Mouse (Mus musculus) spleen, postnatal 10 days (tissue): Measurements from ENCODE around the gene Aup1.

Source experiments
- DNase-seq, 2 experiments: peaks; one replicate each; pipeline ENCODE4 v3.0.0; 2021 to 2022; ENCODE audit warnings: low spot score in 2 of 2

Gene Aup1

DNA sequence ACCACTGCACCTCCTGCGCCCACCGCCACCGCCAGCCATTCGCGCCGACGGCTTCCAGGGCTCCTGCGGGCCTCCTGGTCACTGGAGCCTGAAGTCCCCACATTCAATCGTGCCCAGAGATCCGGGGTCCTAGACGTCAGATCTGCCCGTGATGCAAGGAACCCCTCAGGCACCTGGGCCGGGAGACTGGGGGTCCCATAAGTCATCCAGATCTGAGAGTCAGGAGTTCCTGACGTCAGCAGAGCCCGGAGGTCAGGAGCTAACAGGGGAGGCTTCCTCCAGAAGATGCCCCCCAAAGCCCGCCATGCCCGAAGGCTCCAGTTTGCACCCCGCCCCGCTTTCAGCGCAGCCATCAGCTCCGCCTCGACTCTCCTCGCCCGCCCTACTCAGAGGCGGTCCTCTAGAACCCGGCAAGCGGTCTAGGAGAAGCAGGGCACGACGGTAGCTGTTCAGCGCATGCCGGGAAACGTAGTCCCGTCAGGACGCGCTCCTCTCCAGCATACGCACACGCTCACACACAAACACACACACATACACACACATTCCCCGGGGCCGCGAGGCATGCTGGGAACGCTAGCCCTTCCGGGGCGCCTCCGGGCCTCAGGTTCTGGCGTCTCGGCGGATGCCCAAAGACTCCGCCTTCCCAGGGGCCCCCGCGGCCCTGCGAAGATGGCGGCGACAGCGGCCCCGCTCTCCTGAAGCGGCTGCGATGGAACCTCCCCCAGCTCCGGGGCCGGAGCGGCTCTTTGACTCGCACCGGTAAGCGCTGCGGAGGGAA is at the start of gene Aup1:
TSS of gene Aup1 (plus strand) at position 448 of the 778 bp plus-strand sequence.
- DNase-seq: peak; percentile 96 to 98

DNA sequence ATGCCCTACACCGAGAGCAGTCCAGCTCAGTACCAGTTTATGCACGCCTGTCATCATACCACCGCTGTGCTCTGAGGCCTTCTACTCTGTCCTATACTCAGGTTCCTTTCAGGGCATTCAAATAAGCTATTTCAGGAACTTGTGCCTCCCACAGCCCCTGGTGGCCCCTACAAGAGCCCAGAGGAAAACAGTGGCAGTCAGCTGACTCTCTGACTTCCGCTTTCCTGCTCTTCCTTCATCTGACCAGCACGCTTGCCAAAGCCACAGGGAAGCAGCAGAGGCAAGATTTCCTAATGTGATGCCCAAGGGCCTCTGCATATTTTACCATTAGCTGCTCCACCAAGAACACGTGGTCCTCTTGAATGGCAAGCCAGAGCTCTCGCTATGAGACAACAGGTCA is 49.4 kb upstream of the Aup1 start:
- DNase-seq: peak; percentile 35 to 58

DNA sequence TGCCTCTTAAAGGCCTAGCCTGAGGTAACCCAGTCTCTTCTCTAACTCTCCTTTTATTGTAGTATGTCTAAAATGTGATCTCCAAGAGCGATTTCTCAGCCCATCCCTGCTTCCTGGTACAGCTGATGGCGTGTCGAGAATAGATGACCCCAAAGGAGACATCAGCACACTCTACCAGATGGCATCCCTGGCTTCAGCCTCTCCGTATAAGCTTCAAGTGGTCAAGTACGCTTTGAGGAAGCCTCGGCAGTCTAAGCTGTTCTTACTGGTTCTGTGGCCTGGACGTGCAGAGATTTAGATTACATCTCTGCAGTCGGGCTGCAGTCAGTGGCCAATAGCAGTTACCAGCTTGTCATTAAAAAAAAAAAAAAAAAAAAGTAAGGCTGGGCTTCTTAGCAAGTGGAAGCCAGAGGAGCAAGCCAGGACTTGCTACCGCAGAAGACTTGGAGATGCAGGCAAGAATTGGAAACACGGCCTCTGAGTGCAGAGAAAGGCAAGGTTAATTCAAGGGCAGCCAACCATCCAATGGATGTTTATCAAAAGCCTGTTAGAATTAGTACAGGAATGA is 48.8 kb upstream of the Aup1 start:
- no peak for DNase-seq

DNA sequence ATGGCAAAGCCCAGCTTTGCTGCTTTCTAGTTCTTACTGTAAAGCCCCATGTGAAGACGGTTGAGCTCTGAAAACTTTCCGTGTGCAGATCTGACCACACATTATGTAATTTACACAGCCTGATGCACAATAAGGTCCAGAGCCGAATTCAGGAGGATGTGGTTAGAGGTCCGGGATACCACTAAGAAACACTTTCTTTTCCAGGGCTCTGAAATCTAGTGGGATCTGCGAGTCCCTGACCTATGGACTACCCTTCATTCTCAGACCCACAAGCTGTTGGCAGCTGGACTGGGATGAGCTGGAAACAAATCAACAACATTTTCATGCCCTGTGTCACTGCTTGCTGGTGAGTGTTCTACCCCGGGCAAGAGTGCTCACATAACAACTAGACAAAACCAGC is 48.2 kb upstream of the Aup1 start:
- peak in 1 of 2 experiments; percentile 7 for DNase-seq

DNA sequence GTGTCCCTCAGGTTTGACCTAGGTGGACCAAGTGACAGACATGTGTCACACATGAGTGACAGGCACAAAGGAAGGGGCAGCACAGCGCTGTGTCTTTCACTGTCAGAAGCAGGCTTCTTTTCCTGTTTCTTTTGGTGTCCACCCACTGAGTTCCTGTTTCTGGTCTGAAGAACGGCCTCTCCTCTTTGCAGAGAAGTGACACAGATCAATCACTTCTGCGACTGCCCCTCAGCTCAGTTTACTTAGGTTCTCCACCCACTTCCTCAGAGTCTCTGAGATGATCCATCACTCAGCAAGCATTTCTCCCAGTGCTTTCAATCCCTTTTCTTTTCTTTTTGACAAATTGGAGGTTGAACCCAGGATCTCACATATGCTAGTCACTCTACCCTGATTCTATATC is 45.7 kb upstream of the Aup1 start:
- DNase-seq: peak in 1 of 2 experiments; percentile 21

DNA sequence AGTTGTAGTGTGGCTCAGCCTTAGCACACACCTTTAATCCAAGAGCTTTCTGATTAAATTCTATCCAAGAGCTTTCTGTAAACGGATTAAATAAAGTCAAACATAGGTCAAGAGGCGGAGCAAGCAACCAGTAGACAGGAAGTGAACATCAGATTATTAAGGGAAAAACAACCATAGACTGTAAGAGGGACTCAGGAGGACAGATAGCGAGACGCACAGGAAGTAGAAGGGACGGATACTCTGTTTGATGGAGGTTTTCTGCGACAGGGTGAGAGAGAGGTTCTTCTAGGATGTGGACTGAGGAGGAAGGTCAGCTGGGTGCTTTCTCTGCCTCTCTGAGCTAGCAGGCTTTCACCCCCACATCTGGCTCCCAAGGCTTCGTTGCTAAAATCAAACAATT is 44.3 kb upstream of the Aup1 start:
- DNase-seq: peak in 1 of 2 experiments; percentile 32

DNA sequence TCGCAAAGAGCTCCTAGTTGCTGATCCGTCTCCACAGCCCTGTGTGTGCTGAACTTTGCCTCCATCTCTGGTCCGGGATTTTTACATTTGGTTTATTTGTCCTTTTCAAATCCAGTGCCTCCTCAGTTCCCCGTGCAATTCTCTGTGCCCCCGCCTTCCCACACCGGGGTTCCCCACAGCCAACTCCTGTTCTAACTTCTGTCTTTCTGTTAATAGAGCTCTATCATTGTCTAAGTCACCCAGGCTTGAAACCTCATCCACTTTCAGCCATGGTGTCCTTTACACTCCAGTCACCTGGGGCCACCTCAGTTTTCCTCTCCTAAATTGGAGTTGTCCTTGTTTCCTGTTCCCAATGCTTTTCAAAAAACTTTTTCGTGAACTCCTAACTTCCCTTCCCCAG is 43.1 kb upstream of the Aup1 start:
- peak in 1 of 2 experiments; percentile 33 for DNase-seq

DNA sequence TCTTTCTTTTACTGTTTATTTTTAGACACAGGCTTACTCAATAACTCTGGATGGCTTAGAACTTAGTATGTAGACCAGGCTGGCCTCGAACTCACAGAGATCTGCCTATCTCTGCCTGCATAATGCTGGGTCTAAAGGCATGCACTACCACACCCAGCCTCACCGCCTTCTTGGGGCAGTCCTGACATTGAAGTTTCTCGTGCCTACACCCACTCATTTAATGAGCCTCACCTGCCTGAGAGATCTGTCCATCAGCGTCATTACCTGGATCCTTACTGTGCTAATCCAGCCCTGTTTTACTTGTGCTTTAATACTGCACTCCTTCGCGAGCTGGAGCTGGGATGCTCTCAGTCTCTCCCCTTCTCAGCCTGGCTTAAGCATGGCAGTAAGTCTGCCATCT is 42.6 kb upstream of the Aup1 start:
- peak in 1 of 2 experiments; percentile 29 for DNase-seq

DNA sequence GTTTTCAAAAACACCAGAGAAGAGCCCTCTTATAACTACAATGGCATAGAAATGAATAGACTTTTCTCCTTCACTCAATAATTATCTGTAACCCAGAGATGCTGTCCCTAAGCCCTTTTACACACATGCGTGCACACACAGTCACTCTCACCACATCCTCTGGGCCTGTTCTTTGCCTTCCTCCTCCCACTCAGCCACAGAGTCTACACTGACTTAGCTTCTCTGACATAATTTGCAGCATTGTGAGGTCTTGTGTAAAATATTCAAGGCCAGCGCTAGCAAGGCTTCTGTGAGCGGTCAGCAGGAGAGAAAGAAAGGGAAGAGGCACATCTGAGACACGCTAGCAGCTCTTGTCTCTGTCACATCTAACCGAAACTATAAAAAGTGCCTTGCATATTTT is 40.9 kb upstream of the Aup1 start:
- peak in 1 of 2 experiments; percentile 53 for DNase-seq

DNA sequence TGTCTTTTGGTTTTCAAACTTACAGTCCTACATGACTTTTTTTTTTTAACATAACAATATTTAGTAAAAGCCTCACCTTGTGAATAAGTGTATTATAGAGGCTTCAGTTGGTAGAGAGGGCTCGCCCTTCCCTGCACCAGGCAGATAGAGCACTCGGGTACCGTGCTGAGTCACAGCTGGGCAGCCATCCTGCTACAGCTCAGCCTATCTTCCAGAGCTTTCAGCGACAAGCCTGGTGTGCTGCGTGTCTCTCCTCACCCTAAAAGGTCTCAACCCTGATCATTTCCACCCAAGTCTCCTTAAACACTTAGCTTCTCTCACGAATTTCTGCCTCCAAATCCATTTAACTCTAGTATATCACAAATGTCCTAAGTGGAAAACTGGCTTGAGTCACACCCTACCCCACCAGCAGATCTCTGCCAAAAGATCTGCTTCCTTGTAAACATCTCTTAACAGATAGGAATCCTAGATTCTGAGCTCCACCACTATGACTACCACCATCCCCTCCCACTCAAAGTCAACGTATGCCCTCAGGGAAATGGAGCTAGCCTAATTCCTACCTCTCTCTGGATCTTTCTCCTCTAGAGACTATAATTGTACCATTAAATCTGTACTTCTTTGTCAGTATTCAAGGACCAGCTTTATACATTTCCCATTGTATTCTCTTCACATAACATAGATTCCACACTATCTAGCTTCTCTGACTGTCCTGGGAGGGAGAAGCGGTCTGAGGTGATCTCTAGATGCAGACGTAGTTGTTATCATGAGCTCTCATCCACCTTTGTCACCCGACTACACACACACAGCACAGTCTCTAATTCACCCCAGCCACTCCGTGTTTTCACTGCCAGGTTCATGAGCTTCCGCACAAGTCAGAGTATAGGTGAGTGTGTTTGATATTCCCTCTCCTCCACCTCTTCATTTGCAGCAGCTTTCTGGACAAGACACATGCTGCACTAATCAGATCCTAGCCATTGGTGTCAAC is 39.5 kb upstream of the Aup1 start:
- peak in 1 of 2 experiments; percentile 83 for DNase-seq

DNA sequence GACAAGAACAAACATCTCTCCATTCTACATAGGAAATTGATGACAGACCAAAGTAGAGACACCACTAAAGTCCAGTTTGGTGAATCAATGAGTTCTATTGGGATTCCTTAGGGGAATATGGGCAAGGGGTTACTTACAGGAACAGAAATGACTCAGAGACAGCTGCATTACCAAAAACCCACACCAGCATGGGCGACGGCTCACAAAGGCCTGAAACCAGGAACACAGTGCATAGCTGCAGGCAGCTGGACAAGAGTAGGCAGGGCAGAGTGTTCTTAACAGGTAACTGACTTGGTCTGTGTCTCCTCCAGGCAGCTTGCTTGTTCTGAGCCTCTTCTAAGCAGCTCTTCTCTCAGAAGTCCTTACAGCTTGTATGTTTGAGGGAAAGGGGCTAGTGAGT is 38.6 kb upstream of the Aup1 start:
- DNase-seq: no peak

DNA sequence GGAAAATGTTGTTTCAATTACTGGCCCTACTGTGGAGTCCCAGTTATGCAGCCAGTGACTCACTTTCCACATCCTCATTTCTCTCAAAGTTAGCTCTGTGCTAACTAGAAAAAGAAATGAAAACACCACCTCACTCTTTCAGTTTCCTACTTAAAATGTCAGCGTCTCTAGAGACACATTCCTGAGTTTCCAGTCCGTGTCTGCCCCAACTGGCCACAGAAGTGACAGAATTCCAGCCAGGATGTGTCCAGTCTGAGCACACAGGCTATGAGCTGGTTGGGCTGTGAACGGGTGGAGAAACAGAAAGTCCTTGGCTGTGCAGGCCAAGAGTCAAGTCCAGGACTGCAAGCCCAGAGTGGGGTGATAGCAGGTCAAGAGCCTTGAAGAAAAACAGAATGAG is 37.1 kb upstream of the Aup1 start:
- DNase-seq: no peak

DNA sequence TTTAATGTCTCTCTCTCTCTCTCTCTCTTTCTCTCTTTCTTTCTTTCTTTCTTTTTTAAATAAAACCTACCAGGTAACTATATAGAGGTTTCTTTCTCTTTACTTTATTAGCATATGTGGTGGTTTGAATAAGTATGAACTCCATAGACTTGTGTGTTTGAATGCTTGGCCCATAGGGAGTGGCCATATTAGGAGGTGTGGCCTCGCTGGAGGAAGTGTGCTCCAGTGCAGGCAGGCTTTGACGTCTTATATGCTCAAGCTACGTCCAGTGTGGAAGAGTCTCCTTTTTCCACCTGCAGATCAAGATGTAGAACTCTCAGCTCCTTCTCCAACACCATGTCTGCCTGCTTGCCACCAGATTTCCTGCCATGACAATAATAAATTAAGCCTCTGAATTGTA is 35.3 kb upstream of the Aup1 start:
- DNase-seq: no peak

DNA sequence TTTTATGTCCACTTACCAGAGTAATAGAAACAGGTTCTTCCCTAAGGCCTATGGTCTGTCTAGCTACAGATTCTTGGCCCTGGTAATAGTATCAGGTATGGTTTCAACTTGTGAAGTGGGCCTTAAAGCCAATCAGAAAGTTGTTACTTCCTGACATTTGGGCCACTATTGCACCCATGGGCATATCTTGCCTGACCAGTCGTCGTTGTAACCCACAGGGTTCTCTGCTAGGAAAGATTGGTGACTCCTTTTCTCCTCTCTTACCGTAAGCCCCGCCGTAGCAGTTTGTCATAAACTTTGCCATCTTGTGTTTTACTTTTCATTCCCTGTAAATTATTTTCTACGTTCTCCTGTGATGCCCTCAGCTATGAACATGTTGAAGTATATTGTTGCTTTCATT is 34.2 kb upstream of the Aup1 start:
- DNase-seq: peak in 1 of 2 experiments; percentile 69

DNA sequence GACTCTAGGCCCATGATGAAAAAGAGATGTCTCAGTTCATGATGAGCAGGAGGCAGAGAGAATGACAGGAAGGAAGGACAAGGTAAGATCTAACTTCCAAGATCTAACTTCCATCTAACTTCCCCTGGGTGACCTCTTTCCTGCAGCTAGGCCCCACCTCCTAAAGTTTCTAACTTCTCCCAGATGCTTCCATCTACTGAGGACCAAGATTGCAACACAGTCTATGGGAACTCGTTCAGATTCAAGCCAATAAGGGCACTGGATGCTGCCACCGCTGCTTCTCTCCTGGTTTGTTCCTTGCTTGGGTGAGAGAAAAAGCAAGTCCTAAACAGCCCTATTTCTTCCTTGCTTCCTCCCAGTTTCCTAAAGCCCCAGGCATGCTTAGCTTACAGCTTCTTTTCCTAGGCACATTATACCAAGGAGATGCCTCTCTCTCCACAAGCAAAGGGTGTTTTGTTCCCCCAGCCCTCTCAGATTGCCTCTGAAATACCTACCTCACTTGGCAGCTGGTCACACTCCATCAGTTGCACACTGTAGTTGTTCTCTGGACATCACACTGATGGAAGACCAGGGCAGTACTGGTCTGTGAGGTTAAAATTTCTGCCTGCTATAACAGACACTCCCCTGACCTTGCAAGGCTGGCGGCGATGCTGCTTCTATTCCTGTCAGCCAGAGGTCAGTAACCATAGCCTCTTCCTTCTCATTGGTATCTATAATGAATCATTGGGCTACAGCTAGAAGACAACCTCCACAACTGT is 33.3 kb upstream of the Aup1 start:
- no peak for DNase-seq

DNA sequence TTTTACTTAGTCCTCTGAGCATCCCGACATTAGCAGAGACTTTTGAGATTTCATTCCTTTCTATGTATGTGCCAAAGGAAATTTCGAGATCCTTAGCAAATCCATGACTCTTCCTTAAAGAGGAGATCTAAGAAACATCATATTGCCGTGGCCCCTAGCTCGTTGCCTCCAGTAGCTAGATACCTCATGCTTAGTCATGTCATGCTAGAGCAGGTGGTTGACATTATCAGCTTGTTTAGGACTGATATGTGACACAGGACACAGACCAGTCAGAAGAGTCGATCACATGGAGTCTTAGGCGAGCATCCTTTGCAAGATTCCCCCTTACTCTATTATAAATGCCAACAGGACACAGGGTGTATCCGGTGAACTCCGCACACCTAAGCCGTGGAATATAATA is 31.3 kb upstream of the Aup1 start:
- DNase-seq: no peak

DNA sequence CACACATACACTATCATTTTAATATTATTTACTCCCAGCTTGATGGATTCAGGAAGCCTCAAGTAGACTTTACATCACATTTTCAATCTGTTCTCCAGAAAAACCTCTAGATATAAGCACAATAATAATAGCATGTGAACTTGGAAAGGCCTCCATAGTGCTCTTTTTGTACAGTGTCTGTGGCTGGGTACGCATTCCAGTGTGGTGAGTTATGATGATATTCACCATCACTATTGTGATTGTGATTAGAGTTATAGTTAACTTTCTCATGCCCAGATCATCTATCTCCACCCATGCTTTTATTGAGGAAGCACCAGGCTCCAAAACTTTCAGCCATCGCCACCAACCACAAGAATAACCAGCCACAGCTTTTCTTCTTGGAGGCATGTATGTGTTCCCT is 30.5 kb upstream of the Aup1 start:
- DNase-seq: no peak

DNA sequence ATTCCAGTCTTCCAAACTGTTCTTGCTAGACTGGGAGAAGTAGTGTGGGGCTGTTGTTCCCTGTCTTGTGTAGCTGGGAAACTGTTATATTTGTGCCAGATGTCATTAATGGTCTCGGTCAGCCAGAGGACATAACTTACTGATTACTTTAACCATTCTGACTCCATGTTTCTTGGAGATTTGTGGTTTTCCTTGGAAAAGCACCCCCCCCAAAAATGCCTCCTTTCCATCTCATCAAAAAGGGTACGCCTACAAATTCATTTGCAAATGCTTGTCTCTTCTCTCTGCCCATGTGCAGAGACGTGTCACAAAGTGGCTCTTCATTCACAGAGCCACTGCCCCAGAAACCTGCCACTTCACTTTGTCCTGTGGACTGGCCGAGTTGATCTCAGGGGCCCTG is 29.9 kb upstream of the Aup1 start:
- DNase-seq: no peak

DNA sequence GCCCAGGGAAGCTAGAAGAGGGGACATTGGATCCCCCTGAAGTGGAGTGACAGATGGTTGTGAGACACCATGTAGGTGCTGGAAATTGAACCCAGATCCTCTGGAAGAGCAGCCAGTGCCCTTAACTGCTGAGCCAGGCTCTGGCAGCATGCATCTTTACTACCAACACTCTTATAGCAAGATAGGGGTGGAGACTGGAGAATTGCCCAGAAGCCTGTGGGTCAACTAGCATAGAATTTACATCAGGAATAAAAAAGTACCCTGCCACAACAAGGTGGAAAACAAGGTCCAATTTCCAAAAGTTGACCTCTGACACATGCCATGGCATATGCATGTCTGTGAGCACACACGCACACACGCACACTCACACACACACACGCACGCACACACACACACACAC is 29.1 kb upstream of the Aup1 start:
- no peak for DNase-seq

DNA sequence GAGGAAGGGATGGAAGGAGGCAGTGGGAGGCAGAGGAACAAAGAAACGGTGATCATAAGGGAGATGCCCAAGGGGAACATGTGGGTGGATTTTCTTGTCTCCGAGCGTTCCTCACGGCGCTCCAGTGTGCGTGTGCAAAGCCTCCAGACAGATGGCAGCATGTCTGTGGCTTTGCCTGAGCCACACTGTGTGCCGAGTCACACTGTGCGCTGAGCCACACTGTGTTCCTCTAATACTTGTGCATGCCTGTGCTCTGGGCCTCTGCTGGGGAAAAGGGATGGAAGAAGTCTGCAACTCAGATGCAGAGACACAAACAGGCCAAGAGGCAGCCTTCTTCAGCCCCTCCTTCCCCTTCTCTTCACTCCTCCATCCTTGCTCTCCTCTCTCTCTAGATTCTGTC is 27.0 kb upstream of the Aup1 start:
- DNase-seq: no peak

DNA sequence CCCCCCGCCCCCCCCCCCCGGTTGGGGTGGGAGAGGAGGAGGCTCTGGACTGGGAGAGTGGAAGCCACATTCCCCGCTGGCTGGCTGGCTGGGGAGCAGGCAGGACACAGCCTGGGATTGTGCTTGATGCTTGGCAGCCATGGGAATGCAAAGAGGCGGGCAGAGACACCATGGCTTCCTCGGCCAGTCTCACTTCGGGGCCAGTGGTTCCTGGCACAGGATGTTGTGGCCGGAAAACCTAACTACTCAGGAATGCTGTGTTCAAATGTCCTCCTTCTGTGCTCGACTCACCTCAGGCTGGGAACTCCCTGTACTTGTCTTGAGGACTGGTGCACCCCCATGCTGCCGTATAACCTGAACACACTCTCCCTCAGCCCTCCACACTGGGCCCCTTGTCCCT is 26.6 kb upstream of the Aup1 start:
- DNase-seq: no peak

DNA sequence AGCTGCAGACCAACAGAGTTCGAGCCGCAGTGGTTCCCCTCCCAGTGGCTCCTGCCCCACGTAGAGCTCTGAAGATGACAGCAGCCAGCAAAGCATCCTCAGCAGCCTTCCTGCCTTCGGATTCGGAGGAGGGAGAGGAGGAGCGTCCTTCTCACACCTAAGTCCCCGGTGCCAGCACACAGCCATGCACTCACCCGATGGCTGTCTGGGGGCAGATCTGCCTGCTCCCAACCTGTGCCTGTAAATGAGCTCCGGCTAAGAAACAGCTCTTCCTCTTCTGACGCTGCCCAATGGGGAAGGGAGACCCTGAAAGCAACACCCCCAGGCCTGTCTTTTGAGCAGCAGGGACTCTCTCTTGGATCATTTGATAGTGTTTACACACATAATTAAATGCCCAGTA is 24.5 kb upstream of the Aup1 start:
- DNase-seq: no peak
